Mouse (Mus musculus) lung, postnatal 0 days (tissue): ENCODE measurements around the gene Gigyf2.

Experiments
- CTCF ChIP-seq: IDR thresholded peaks from 2 replicates; pipeline ENCODE4 v1.5.1; 2016; ENCODE audit warnings: antibody characterized with exemption, mild to moderate bottlenecking
- EP300 ChIP-seq: IDR thresholded peaks from 2 replicates; pipeline ENCODE4 v1.6.1; 2016; ENCODE audit warnings: antibody characterized with exemption, mild to moderate bottlenecking, control low read depth

- TF ChIP-seq EP300 (no peak), CTCF (no peak)
These were observed 166.7 kb downstream of the Gigyf2 start for GRCm38 (mm10) chr1:87493542-87493941.
